Mouse (Mus musculus): ENCODE results near the gene Rapgef3. TPM values are rescaled to one million over a fixed set of nuclear protein-coding genes. Genes with fewer than 3 reads are reported as not detected.

Rapgef3 gene
- total RNA-seq, 2 experiments from 2014 or later = 8.2 to 13.1 TPM

GRCm38 (mm10) chr15:97750697-97751096 lies 17.1 kb downstream of the Rapgef3 start:
- peak; percentile 50 for ATAC-seq (replicated peaks; ENCODE audit: low FRiP score, low TSS enrichment, poor library complexity, severe bottlenecking)

- ATAC-seq (replicated peaks; ENCODE audit: low FRiP score, low TSS enrichment, poor library complexity, severe bottlenecking) = no peak
Observed at GRCm38 (mm10) chr15:97749841-97750240, 17.9 kb downstream of the Rapgef3 start.

GRCm38 (mm10) chr15:97749397-97749796 lies 18.4 kb downstream of the Rapgef3 start:
- no peak for ATAC-seq (replicated peaks; ENCODE audit: low FRiP score, low TSS enrichment, poor library complexity, severe bottlenecking)

- no peak for ATAC-seq (replicated peaks; ENCODE audit: low FRiP score, low TSS enrichment, poor library complexity, severe bottlenecking)
Observed at GRCm38 (mm10) chr15:97748964-97749363, 18.8 kb downstream of the Rapgef3 start.

- peak; percentile 72 for ATAC-seq (replicated peaks; ENCODE audit: low FRiP score, low TSS enrichment, poor library complexity, severe bottlenecking)
Observed at GRCm38 (mm10) chr15:97748309-97748708, 19.5 kb downstream of the Rapgef3 start.

GRCm38 (mm10) chr15:97747486-97747885 lies 20.3 kb downstream of the Rapgef3 start:
- no peak for ATAC-seq (replicated peaks; ENCODE audit: low FRiP score, low TSS enrichment, poor library complexity, severe bottlenecking)

GRCm38 (mm10) chr15:97746748-97747147 lies 21.0 kb downstream of the Rapgef3 start:
- peak; percentile 35 for ATAC-seq (replicated peaks; ENCODE audit: low FRiP score, low TSS enrichment, poor library complexity, severe bottlenecking)

GRCm38 (mm10) chr15:97746278-97746677 lies 21.5 kb downstream of the Rapgef3 start:
- ATAC-seq (replicated peaks; ENCODE audit: low FRiP score, low TSS enrichment, poor library complexity, severe bottlenecking) = no peak

- ATAC-seq (replicated peaks; ENCODE audit: low FRiP score, low TSS enrichment, poor library complexity, severe bottlenecking) = no peak
Observed at GRCm38 (mm10) chr15:97745331-97745730, 22.4 kb downstream of the Rapgef3 start.

GRCm38 (mm10) chr15:97744930-97745329 lies 22.8 kb downstream of the Rapgef3 start:
- ATAC-seq (replicated peaks; ENCODE audit: low FRiP score, low TSS enrichment, poor library complexity, severe bottlenecking) = peak; percentile 51

- ATAC-seq (replicated peaks; ENCODE audit: low FRiP score, low TSS enrichment, poor library complexity, severe bottlenecking) = no peak
Observed at GRCm38 (mm10) chr15:97743961-97744525, 23.7 kb downstream of the Rapgef3 start.

GRCm38 (mm10) chr15:97743210-97743609 lies 24.6 kb downstream of the Rapgef3 start:
- no peak for ATAC-seq (replicated peaks; ENCODE audit: low FRiP score, low TSS enrichment, poor library complexity, severe bottlenecking)

GRCm38 (mm10) chr15:97742600-97742999 lies 25.2 kb downstream of the Rapgef3 start:
- no peak for ATAC-seq (replicated peaks; ENCODE audit: low FRiP score, low TSS enrichment, poor library complexity, severe bottlenecking)

GRCm38 (mm10) chr15:97742074-97742473 lies 25.7 kb downstream of the Rapgef3 start:
- no peak for ATAC-seq (replicated peaks; ENCODE audit: low FRiP score, low TSS enrichment, poor library complexity, severe bottlenecking)

- no peak for ATAC-seq (replicated peaks; ENCODE audit: low FRiP score, low TSS enrichment, poor library complexity, severe bottlenecking)
Observed at GRCm38 (mm10) chr15:97741662-97742061, 26.1 kb downstream of the Rapgef3 start.

- ATAC-seq (replicated peaks; ENCODE audit: low FRiP score, low TSS enrichment, poor library complexity, severe bottlenecking) = no peak
Observed at GRCm38 (mm10) chr15:97740283-97740732, 27.5 kb downstream of the Rapgef3 start.

- ATAC-seq (replicated peaks; ENCODE audit: low FRiP score, low TSS enrichment, poor library complexity, severe bottlenecking) = peak; percentile 93
Observed at GRCm38 (mm10) chr15:97738923-97739322, 28.8 kb downstream of the Rapgef3 start.

- ATAC-seq (replicated peaks; ENCODE audit: low FRiP score, low TSS enrichment, poor library complexity, severe bottlenecking) = no peak
Observed at GRCm38 (mm10) chr15:97731988-97732387, 35.8 kb downstream of the Rapgef3 start.

GRCm38 (mm10) chr15:97731111-97731510 lies 36.7 kb downstream of the Rapgef3 start, which contains the start of gene Endou:
TSS of gene Endou (minus strand) at chr15:97731339.
- ATAC-seq (replicated peaks; ENCODE audit: low FRiP score, low TSS enrichment, poor library complexity, severe bottlenecking) = no peak

GRCm38 (mm10) chr15:97730365-97730764 lies 37.4 kb downstream of the Rapgef3 start:
- ATAC-seq (replicated peaks; ENCODE audit: low FRiP score, low TSS enrichment, poor library complexity, severe bottlenecking) = no peak

- ATAC-seq (replicated peaks; ENCODE audit: low FRiP score, low TSS enrichment, poor library complexity, severe bottlenecking) = no peak
Observed at GRCm38 (mm10) chr15:97728804-97729203, 39.0 kb downstream of the Rapgef3 start.

- no peak for ATAC-seq (replicated peaks; ENCODE audit: low FRiP score, low TSS enrichment, poor library complexity, severe bottlenecking)
Observed at GRCm38 (mm10) chr15:97728394-97728793, 39.4 kb downstream of the Rapgef3 start.
